Mouse (Mus musculus): ENCODE measurements around the gene Gtpbp3. TPM values are rescaled to one million over a fixed set of nuclear protein-coding genes. Genes with fewer than 3 reads are reported as not detected.
"Not testable (repeated sequence)": the region's sequence is repeated elsewhere in the genome, so short reads cannot be mapped to it uniquely, and the experiment has no call there.

Gtpbp3 gene
- polyA plus RNA-seq, 1 experiment from 2014 or later = 22.9 TPM

GRCm38 (mm10) chr8:71505979-71506378, 18.1 kb downstream of the Gtpbp3 start:
- ATAC-seq (replicated peaks; ENCODE audit: low FRiP score) = no peak
- Histone ChIP-seq H3K4me3 (replicated peaks) (no peak overlapping the region), H3K4me1 (peaks cover 17% of the 10 kb centered on the region), H3K4me2 (no peak overlapping the region), H3K9me3 (replicated peaks) (no peaks in the 10 kb centered on the region), H3K36me3 (no peaks in the 10 kb centered on the region), H3K9ac (no peak overlapping the region), H3K27ac (no peak overlapping the region), H3K27me3 (peaks cover 48% of the 10 kb centered on the region)
- WGBS = 89% methylated on average over 4 of the region's 4 CpGs

- Histone ChIP-seq H3K4me2 (peak overlapping the region; percentile 90), H3K27me3 (peaks cover 50% of the 10 kb centered on the region), H3K4me3 (replicated peaks) (peak overlapping the region; percentile 51), H3K36me3 (no peaks in the 10 kb centered on the region), H3K9ac (peak overlapping the region; percentile 44), H3K27ac (no peak overlapping the region), H3K9me3 (replicated peaks) (no peaks in the 10 kb centered on the region), H3K4me1 (peaks cover 23% of the 10 kb centered on the region)
- ATAC-seq (replicated peaks; ENCODE audit: low FRiP score) = peak; percentile 70
- WGBS = under 1% methylated on average over 61 of the region's 61 CpGs
Measured at GRCm38 (mm10) chr8:71507589-71508104, 19.7 kb downstream of the Gtpbp3 start.

GRCm38 (mm10) chr8:71509316-71509715, 21.4 kb downstream of the Gtpbp3 start:
- Histone ChIP-seq H3K4me1 (peaks cover 23% of the 10 kb centered on the region), H3K27ac (no peak overlapping the region), H3K27me3 (peaks cover 51% of the 10 kb centered on the region), H3K4me2 (peak overlapping the region; percentile 46), H3K9me3 (replicated peaks) (no peaks in the 10 kb centered on the region), H3K9ac (peak overlapping the region; percentile 24; the same call in 1 of the 2 replicates), H3K4me3 (replicated peaks) (peak overlapping the region; percentile 29), H3K36me3 (no peaks in the 10 kb centered on the region)
- ATAC-seq (replicated peaks; ENCODE audit: low FRiP score) = no peak
- 78% methylated on average over 2 of the region's 2 CpGs for WGBS

GRCm38 (mm10) chr8:71511644-71512043, 23.7 kb downstream of the Gtpbp3 start, which contains the start of gene Plvap:
Gene Plvap, minus strand, starts transcription at chr8:71511752.
- 24% methylated on average over 14 of the region's 14 CpGs for WGBS

GRCm38 (mm10) chr8:71513018-71513754, 25.3 kb downstream of the Gtpbp3 start:
- Histone ChIP-seq H3K4me3 (replicated peaks) (no peak overlapping the region), H3K27ac (0 out of 2 replicates have a peak overlapping the region, but pooled peaks have one; percentile 41), H3K9ac (no peak overlapping the region), H3K36me3 (no peaks in the 10 kb centered on the region), H3K4me2 (no peak overlapping the region), H3K27me3 (peaks cover 22% of the 10 kb centered on the region), H3K4me1 (peaks cover 19% of the 10 kb centered on the region), H3K9me3 (replicated peaks) (no peaks in the 10 kb centered on the region)
- ATAC-seq (replicated peaks; ENCODE audit: low FRiP score) = no peak
- WGBS = 66% methylated on average over 15 of the region's 15 CpGs

More at GRCm38 (mm10) chr8:71511644-71512043, 23.7 kb downstream of the Gtpbp3 start, which contains the start of gene Plvap:
- H3K9me3 ChIP-seq (replicated peaks) = no peaks in the 10 kb centered on the region
- H3K9ac ChIP-seq = no peak within 1 kb of the TSS
- no peaks in the 10 kb centered on the region for H3K36me3 ChIP-seq
- peak; percentile 24; the same call in 1 of the 2 replicates for ATAC-seq (replicated peaks; ENCODE audit: low FRiP score)
- H3K27me3 ChIP-seq = peaks cover 37% of the 10 kb centered on the region
- H3K27ac ChIP-seq = peak within 1 kb of the TSS; percentile 24; the same call in 1 of the 2 replicates
- peak within 1 kb of the TSS; percentile 46 for H3K4me2 ChIP-seq
- H3K4me1 ChIP-seq = peaks cover 24% of the 10 kb centered on the region
- peak within 1 kb of the TSS; percentile 29 for H3K4me3 ChIP-seq (replicated peaks)

GRCm38 (mm10) chr8:71515043-71515442, 27.1 kb downstream of the Gtpbp3 start:
- H3K4me2 ChIP-seq = no peak overlapping the region
- 79% methylated on average over 5 of the region's 5 CpGs for WGBS
- no peak for ATAC-seq (replicated peaks; ENCODE audit: low FRiP score)
- H3K9me3 ChIP-seq (replicated peaks) = no peaks in the 10 kb centered on the region
- no peak overlapping the region for H3K27ac ChIP-seq
- H3K27me3 ChIP-seq = peaks cover 5% of the 10 kb centered on the region
- H3K36me3 ChIP-seq = no peaks in the 10 kb centered on the region
- no peak overlapping the region for H3K9ac ChIP-seq
- H3K4me3 ChIP-seq (replicated peaks) = no peak overlapping the region
- peaks cover 20% of the 10 kb centered on the region for H3K4me1 ChIP-seq

GRCm38 (mm10) chr8:71516786-71517185, 28.9 kb downstream of the Gtpbp3 start:
- Histone ChIP-seq H3K9me3 (replicated peaks) (no peaks in the 10 kb centered on the region), H3K9ac (no peak overlapping the region), H3K4me1 (peaks cover 24% of the 10 kb centered on the region), H3K27me3 (peaks cover 10% of the 10 kb centered on the region; the same call in 1 of the 2 replicates), H3K4me2 (no peak overlapping the region), H3K36me3 (no peaks in the 10 kb centered on the region), H3K27ac (no peak overlapping the region), H3K4me3 (replicated peaks) (no peak overlapping the region)
- ATAC-seq (replicated peaks; ENCODE audit: low FRiP score) = no peak
- WGBS = 18% methylated on average over 6 of the region's 6 CpGs

GRCm38 (mm10) chr8:71519037-71519825, 31.3 kb downstream of the Gtpbp3 start:
- not testable (repeated sequence) for ATAC-seq (replicated peaks; ENCODE audit: low FRiP score); H3K9me3 ChIP-seq (replicated peaks); H3K4me3 ChIP-seq (replicated peaks); H3K9ac ChIP-seq; H3K4me2 ChIP-seq; H3K36me3 ChIP-seq; H3K27ac ChIP-seq
- 40% methylated on average over 9 of the region's 10 CpGs for WGBS
- peaks cover 13% of the 10 kb centered on the region for H3K27me3 ChIP-seq
- peaks cover 25% of the 10 kb centered on the region for H3K4me1 ChIP-seq

- Histone ChIP-seq H3K9me3 (replicated peaks) (no peaks in the 10 kb centered on the region), H3K36me3 (no peaks in the 10 kb centered on the region), H3K4me1 (peaks cover 40% of the 10 kb centered on the region), H3K4me2 (peak overlapping the region; percentile 37), H3K27ac (no peak overlapping the region), H3K27me3 (peaks cover 35% of the 10 kb centered on the region), H3K9ac (no peak overlapping the region), H3K4me3 (replicated peaks) (peak overlapping the region; percentile 14; the same call in 1 of the 2 replicates)
- peak; percentile 90 for ATAC-seq (replicated peaks; ENCODE audit: low FRiP score)
- 5% methylated on average over 17 of the region's 17 CpGs for WGBS
Measured at GRCm38 (mm10) chr8:71521634-71522033, 33.7 kb downstream of the Gtpbp3 start.

- WGBS = 10% methylated on average over 46 of the region's 46 CpGs
- H3K27ac ChIP-seq = peak within 1 kb of the TSS; percentile 84
- H3K4me3 ChIP-seq (replicated peaks) = peak within 1 kb of the TSS; percentile 22
- peaks cover 37% of the 10 kb centered on the region for H3K27me3 ChIP-seq
- H3K9me3 ChIP-seq (replicated peaks) = no peaks in the 10 kb centered on the region
- H3K4me1 ChIP-seq = peaks cover 47% of the 10 kb centered on the region
- no peak for ATAC-seq (replicated peaks; ENCODE audit: low FRiP score)
- peak within 1 kb of the TSS; percentile 49 for H3K4me2 ChIP-seq
- H3K9ac ChIP-seq = peak within 1 kb of the TSS; percentile 15; the same call in 1 of the 2 replicates
- no peaks in the 10 kb centered on the region for H3K36me3 ChIP-seq
Measured at GRCm38 (mm10) chr8:71525226-71526050, 37.5 kb downstream of the Gtpbp3 start, which contains the start of gene Ccdc194. Gene Ccdc194, minus strand, starts transcription at chr8:71525711.

GRCm38 (mm10) chr8:71526272-71526671, 38.4 kb downstream of the Gtpbp3 start:
- 25% methylated on average over 6 of the region's 6 CpGs for WGBS
- no peak overlapping the region for H3K9ac ChIP-seq
- no peaks in the 10 kb centered on the region for H3K9me3 ChIP-seq (replicated peaks)
- peaks cover 34% of the 10 kb centered on the region for H3K27me3 ChIP-seq
- peak overlapping the region; percentile 84 for H3K27ac ChIP-seq
- ATAC-seq (replicated peaks; ENCODE audit: low FRiP score) = no peak
- H3K4me1 ChIP-seq = peaks cover 46% of the 10 kb centered on the region
- H3K36me3 ChIP-seq = no peaks in the 10 kb centered on the region
- H3K4me2 ChIP-seq = no peak overlapping the region
- no peak overlapping the region for H3K4me3 ChIP-seq (replicated peaks)

Measured in kidney, embryonic 15.5 days (tissue).